Mouse (Mus musculus): ENCODE results near the gene Hsf2bp. TPM values are rescaled to one million over a fixed set of nuclear protein-coding genes. Genes with fewer than 3 reads are reported as not detected.
A peak's percentile ranks its signal among the peaks of the same experiment; 100 is the strongest.
"Not testable (repeated sequence)": the region's sequence is repeated elsewhere in the genome, so short reads cannot be mapped to it uniquely, and the experiment has no call there.

Hsf2bp gene
- 0.49 and 0.69 TPM in 2 replicates for polyA plus RNA-seq (2014; fragmentation: Nextera tagmentation; extraction: Ambion mirVana)

- Histone ChIP-seq H3K27ac (ENCODE audit: low read depth, low read length) (peak within 1 kb of the TSS; percentile 63), H3K4me1 (ENCODE audit: control insufficient read depth, insufficient read depth, low read length) (peaks cover 14% of the 10 kb centered on the region), H3K9me3 (ENCODE audit: control insufficient read depth, low read length) (no peaks in the 10 kb centered on the region), H3K36me3 (ENCODE audit: control insufficient read depth, insufficient read depth, low read length) (no peaks in the 10 kb centered on the region), H3K9ac (ENCODE audit: low read length) (peak within 1 kb of the TSS; percentile 76), H3K4me3 (ENCODE audit: low read depth, low read length) (peak within 1 kb of the TSS; percentile 64), H3K4me2 (ENCODE audit: low read depth) (peak within 1 kb of the TSS; percentile 93), H3K27me3 (ENCODE audit: control insufficient read depth, insufficient read depth, low read length) (no peaks in the 10 kb centered on the region)
- 6% methylated on average over 48 of the region's 52 CpGs for WGBS
- ATAC-seq (ENCODE audit: insufficient read depth, low FRiP score, low TSS enrichment): peak; percentile 88
- DNase-seq (ENCODE audit: low spot score): peak; percentile 92
Observed at GRCm38 (mm10) chr17:32035609-32036508, at the start of gene Hsf2bp, which contains the start of gene Rrp1b. Gene Hsf2bp, minus strand, starts transcription at chr17:32036349. Gene Rrp1b, plus strand, starts transcription at chr17:32036100.

DNA sequence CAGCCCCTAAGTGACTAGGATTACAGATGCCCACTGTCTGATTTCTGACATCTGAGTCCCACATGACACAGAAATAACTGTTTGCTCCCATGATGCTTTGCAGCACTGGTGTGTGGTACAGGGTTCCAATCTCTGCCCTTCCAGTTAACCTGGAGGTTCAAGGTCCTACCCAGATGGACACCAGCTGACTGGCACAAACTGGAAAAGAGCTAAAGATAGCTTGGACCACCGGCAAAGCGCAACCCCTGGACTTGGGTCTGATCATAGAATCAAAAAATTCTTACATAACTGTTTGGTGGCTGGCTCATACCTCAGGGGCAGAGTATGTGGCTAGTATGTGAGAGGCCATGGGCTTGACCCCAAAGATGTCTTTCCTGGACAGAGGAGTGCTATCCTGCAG, 47.2 kb upstream of the Hsf2bp start:
- WGBS: 96% methylated on average over 2 of the region's 2 CpGs
- H3K9me3 ChIP-seq (ENCODE audit: control insufficient read depth, low read length): no peaks in the 10 kb centered on the region
- H3K36me3 ChIP-seq (ENCODE audit: control insufficient read depth, insufficient read depth, low read length): no peaks in the 10 kb centered on the region
- H3K27me3 ChIP-seq (ENCODE audit: control insufficient read depth, insufficient read depth, low read length): no peaks in the 10 kb centered on the region
- no peak overlapping the region for H3K4me2 ChIP-seq (ENCODE audit: low read depth)
- ATAC-seq (ENCODE audit: insufficient read depth, low FRiP score, low TSS enrichment): no peak
- no peak overlapping the region for H3K9ac ChIP-seq (ENCODE audit: low read length)
- DNase-seq (ENCODE audit: low spot score): no peak
- H3K27ac ChIP-seq (ENCODE audit: low read depth, low read length): no peak overlapping the region
- H3K4me1 ChIP-seq (ENCODE audit: control insufficient read depth, insufficient read depth, low read length): no peaks in the 10 kb centered on the region
- H3K4me3 ChIP-seq (ENCODE audit: low read depth, low read length): no peak overlapping the region

GRCm38 (mm10) chr17:32075164-32075563, 39.0 kb upstream of the Hsf2bp start:
- WGBS: 0% methylated on average over 2 of the region's 2 CpGs
- Histone ChIP-seq H3K4me2 (ENCODE audit: low read depth) (no peak overlapping the region), H3K27ac (ENCODE audit: low read depth, low read length) (no peak overlapping the region), H3K4me3 (ENCODE audit: low read depth, low read length) (no peak overlapping the region), H3K36me3 (ENCODE audit: control insufficient read depth, insufficient read depth, low read length) (no peaks in the 10 kb centered on the region), H3K27me3 (ENCODE audit: control insufficient read depth, insufficient read depth, low read length) (no peaks in the 10 kb centered on the region), H3K9me3 (ENCODE audit: control insufficient read depth, low read length) (no peaks in the 10 kb centered on the region), H3K4me1 (ENCODE audit: control insufficient read depth, insufficient read depth, low read length) (no peaks in the 10 kb centered on the region; the same call in 1 of the 2 replicates), H3K9ac (ENCODE audit: low read length) (no peak overlapping the region)
- peak; percentile 71 for DNase-seq (ENCODE audit: low spot score)
- ATAC-seq (ENCODE audit: insufficient read depth, low FRiP score, low TSS enrichment): no peak

GRCm38 (mm10) chr17:32074658-32075057, 38.5 kb upstream of the Hsf2bp start:
- Histone ChIP-seq H3K4me3 (ENCODE audit: low read depth, low read length) (no peak overlapping the region), H3K9me3 (ENCODE audit: control insufficient read depth, low read length) (no peaks in the 10 kb centered on the region), H3K36me3 (ENCODE audit: control insufficient read depth, insufficient read depth, low read length) (no peaks in the 10 kb centered on the region), H3K27me3 (ENCODE audit: control insufficient read depth, insufficient read depth, low read length) (no peaks in the 10 kb centered on the region), H3K4me1 (ENCODE audit: control insufficient read depth, insufficient read depth, low read length) (no peaks in the 10 kb centered on the region; the same call in 1 of the 2 replicates), H3K9ac (ENCODE audit: low read length) (no peak overlapping the region), H3K27ac (ENCODE audit: low read depth, low read length) (no peak overlapping the region), H3K4me2 (ENCODE audit: low read depth) (no peak overlapping the region)
- no peak for DNase-seq (ENCODE audit: low spot score)
- 66% methylated on average over 4 of the region's 4 CpGs for WGBS
- no peak for ATAC-seq (ENCODE audit: insufficient read depth, low FRiP score, low TSS enrichment)

DNA sequence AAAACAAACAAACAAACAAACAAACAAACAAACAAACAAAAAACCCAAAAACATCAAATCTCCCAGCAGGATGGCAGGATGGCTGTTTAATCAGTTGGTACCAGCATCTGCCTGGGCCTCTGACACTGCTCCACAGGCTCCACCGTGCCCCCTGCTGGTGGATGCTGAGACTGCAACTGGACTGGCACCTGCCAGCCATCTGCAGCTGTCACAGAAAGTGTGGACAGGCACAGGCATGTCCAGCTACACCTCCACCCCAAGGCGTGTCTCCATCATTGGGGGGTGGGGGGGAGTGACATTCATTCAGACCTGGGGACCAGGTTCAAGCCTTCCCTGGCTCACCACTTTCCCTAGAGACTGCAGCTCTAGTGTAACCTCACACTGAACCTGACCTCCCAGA, 37.2 kb upstream of the Hsf2bp start:
- Histone ChIP-seq H3K36me3 (ENCODE audit: control insufficient read depth, insufficient read depth, low read length) (no peaks in the 10 kb centered on the region), H3K27ac (ENCODE audit: low read depth, low read length) (no peak overlapping the region), H3K4me3 (ENCODE audit: low read depth, low read length) (no peak overlapping the region), H3K4me2 (ENCODE audit: low read depth) (no peak overlapping the region), H3K4me1 (ENCODE audit: control insufficient read depth, insufficient read depth, low read length) (no peaks in the 10 kb centered on the region; the same call in 1 of the 2 replicates), H3K9ac (ENCODE audit: low read length) (no peak overlapping the region), H3K27me3 (ENCODE audit: control insufficient read depth, insufficient read depth, low read length) (no peaks in the 10 kb centered on the region), H3K9me3 (ENCODE audit: control insufficient read depth, low read length) (no peaks in the 10 kb centered on the region)
- ATAC-seq (ENCODE audit: insufficient read depth, low FRiP score, low TSS enrichment): no peak
- WGBS: 7% methylated on average over 2 of the region's 2 CpGs
- DNase-seq (ENCODE audit: low spot score): peak; percentile 86

- WGBS: 89% methylated on average over 2 of the region's 2 CpGs
Observed at GRCm38 (mm10) chr17:32068810-32069209, 32.7 kb upstream of the Hsf2bp start.

GRCm38 (mm10) chr17:32068381-32068780, 32.2 kb upstream of the Hsf2bp start:
- no peak overlapping the region for H3K4me3 ChIP-seq (ENCODE audit: low read depth, low read length)
- no peaks in the 10 kb centered on the region for H3K36me3 ChIP-seq (ENCODE audit: control insufficient read depth, insufficient read depth, low read length)
- ATAC-seq (ENCODE audit: insufficient read depth, low FRiP score, low TSS enrichment) (no peak), DNase-seq (ENCODE audit: low spot score) (no peak)
- no peaks in the 10 kb centered on the region for H3K9me3 ChIP-seq (ENCODE audit: control insufficient read depth, low read length)
- H3K27ac ChIP-seq (ENCODE audit: low read depth, low read length): no peak overlapping the region
- 90% methylated on average over 11 of the region's 11 CpGs for WGBS
- no peaks in the 10 kb centered on the region for H3K4me1 ChIP-seq (ENCODE audit: control insufficient read depth, insufficient read depth, low read length)
- no peaks in the 10 kb centered on the region for H3K27me3 ChIP-seq (ENCODE audit: control insufficient read depth, insufficient read depth, low read length)
- no peak overlapping the region for H3K9ac ChIP-seq (ENCODE audit: low read length)
- H3K4me2 ChIP-seq (ENCODE audit: low read depth): no peak overlapping the region

More at GRCm38 (mm10) chr17:32068810-32069209, 32.7 kb upstream of the Hsf2bp start:
- H3K9me3 ChIP-seq (ENCODE audit: control insufficient read depth, low read length): no peaks in the 10 kb centered on the region
- H3K4me3 ChIP-seq (ENCODE audit: low read depth, low read length): no peak overlapping the region
- no peaks in the 10 kb centered on the region for H3K36me3 ChIP-seq (ENCODE audit: control insufficient read depth, insufficient read depth, low read length)
- H3K9ac ChIP-seq (ENCODE audit: low read length): no peak overlapping the region
- H3K4me1 ChIP-seq (ENCODE audit: control insufficient read depth, insufficient read depth, low read length): no peaks in the 10 kb centered on the region
- ATAC-seq (ENCODE audit: insufficient read depth, low FRiP score, low TSS enrichment) (no peak), DNase-seq (ENCODE audit: low spot score) (no peak)
- no peaks in the 10 kb centered on the region for H3K27me3 ChIP-seq (ENCODE audit: control insufficient read depth, insufficient read depth, low read length)
- H3K27ac ChIP-seq (ENCODE audit: low read depth, low read length): no peak overlapping the region
- H3K4me2 ChIP-seq (ENCODE audit: low read depth): no peak overlapping the region

DNA sequence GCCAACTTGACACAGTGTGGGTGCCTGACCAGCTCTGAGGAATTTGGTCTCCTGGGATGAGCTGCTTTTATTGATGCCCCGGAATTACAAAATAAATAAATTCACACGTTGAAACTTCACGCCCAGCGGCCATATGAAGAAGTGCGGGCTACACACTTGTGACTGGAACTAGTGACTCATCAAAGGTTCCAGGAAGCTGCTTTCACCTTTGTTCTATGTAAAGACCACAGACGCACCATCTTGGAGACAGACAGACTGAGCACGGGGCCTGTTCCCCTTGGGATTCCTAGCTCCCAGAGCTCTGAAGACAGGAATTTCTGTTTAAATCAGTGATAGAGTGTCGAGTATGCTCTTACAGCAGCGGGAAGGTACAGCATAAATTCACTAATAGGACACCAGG, 31.4 kb upstream of the Hsf2bp start:
- Histone ChIP-seq H3K27me3 (ENCODE audit: control insufficient read depth, insufficient read depth, low read length) (no peaks in the 10 kb centered on the region), H3K4me1 (ENCODE audit: control insufficient read depth, insufficient read depth, low read length) (no peaks in the 10 kb centered on the region), H3K36me3 (ENCODE audit: control insufficient read depth, insufficient read depth, low read length) (no peaks in the 10 kb centered on the region), H3K9ac (ENCODE audit: low read length) (no peak overlapping the region), H3K9me3 (ENCODE audit: control insufficient read depth, low read length) (no peaks in the 10 kb centered on the region), H3K4me3 (ENCODE audit: low read depth, low read length) (no peak overlapping the region), H3K4me2 (ENCODE audit: low read depth) (no peak overlapping the region), H3K27ac (ENCODE audit: low read depth, low read length) (no peak overlapping the region)
- DNase-seq (ENCODE audit: low spot score) (no peak), ATAC-seq (ENCODE audit: insufficient read depth, low FRiP score, low TSS enrichment) (no peak)
- WGBS: 75% methylated on average over 9 of the region's 9 CpGs

DNA sequence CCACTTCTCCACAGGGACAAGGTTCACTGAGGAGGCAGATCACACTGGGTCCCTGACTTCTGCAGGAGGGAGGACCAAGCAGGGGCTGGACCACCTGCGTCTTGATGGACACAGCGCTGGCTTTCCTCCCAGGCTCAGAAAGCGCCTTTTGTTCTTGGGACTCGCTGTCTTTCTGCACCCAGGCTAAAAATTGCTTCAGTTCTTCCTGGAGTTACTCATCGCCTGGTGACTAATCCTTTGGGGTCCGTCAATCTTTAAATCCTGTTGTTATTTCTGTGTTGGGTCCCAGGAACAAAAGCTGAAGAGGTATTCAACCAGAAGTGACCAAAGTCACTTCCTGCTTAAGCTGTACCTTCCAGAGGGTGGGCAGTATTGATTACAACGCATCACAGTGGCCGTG, 28.6 kb upstream of the Hsf2bp start:
- ATAC-seq (ENCODE audit: insufficient read depth, low FRiP score, low TSS enrichment): not testable (repeated sequence)
- 78% methylated on average over 8 of the region's 8 CpGs for WGBS

More for the DNA sequence above, 28.6 kb upstream of the Hsf2bp start:
- not testable (repeated sequence) for H3K4me1 ChIP-seq (ENCODE audit: control insufficient read depth, insufficient read depth, low read length); H3K27me3 ChIP-seq (ENCODE audit: control insufficient read depth, insufficient read depth, low read length); H3K4me3 ChIP-seq (ENCODE audit: low read depth, low read length); DNase-seq (ENCODE audit: low spot score); H3K4me2 ChIP-seq (ENCODE audit: low read depth); H3K36me3 ChIP-seq (ENCODE audit: control insufficient read depth, insufficient read depth, low read length); H3K9ac ChIP-seq (ENCODE audit: low read length); H3K9me3 ChIP-seq (ENCODE audit: control insufficient read depth, low read length); H3K27ac ChIP-seq (ENCODE audit: low read depth, low read length)

Measured in neural tube, embryonic 11.5 days (tissue).